Mouse (Mus musculus): ENCODE results near the gene Mblac2.

- no peak for TF ChIP-seq EP300 (IDR thresholded peaks at IDR 0.05; ENCODE audit: low read length)
- no peak for TF ChIP-seq CHD2 (IDR thresholded peaks at IDR 0.05; ENCODE audit: low read length)
- no peak for TF ChIP-seq POLR2A (IDR thresholded peaks at IDR 0.05; ENCODE audit: low read depth, low read length)
- TF ChIP-seq ZNF384 (IDR thresholded peaks at IDR 0.05; ENCODE audit: low read depth, low read length), result no peak
These were observed 26.3 kb upstream of the Mblac2 start for GRCm38 (mm10) chr13:81684884-81685283.
